12 mouse cellular contexts compared by ENCODE assay signal in the genomic region with DNA sequence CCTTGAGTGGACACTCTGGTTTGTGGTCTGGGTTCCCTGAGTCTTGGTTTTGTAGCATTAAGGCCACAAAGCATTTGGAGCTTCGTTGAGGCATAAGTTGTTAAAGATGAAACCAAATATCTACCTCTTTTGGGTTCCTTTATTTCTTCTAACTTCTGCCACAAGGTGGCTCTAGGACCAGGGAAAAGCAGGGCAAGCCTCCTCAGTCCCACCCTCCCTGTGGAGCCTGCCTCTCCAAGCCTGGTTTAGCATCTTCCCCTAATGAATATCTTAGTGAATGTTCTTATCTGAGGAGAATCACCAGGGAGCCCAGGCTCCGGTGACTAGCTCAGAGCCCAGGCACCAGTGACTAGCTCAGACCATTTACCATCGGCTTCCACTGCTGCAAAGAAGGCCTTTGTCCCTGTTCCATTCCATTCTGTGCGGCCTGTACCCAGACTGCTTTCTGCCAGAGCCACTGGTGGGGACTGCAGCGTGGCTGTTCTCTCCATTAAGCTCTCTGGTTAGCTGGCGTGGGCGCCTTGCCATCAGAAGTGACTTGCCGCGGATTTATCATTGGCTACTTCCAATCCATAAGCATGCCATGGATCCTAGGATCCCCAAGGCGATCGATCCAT.
DNase-seq lines count a peak whose midpoint lies in the region; ATAC-seq and TF ChIP-seq lines count a peak whose summit lies in the region.
"Had no signal": no experiment of that assay in that cellular context is flagged by ENCODE, and none has a peak within 500 bp of the region (broad histone marks: within the 10 kb centered on the region; RNA-seq: fewer than 3 reads in every experiment).

No protein-coding gene starts in this region.

- no peak for TF ChIP-seq EP300 in liver, embryonic 14.5 days (IDR thresholded peaks at IDR 0.05; ENCODE audit: low read depth)

- H3K4me1 ChIP-seq in liver, embryonic 14.5 days (replicated peaks; ENCODE audit: control insufficient read depth in 2 of 2, insufficient read depth in 2 of 2, low read length in 1 of 2): no peaks in the 10 kb centered on the region
- H3K4me1 ChIP-seq in liver, embryonic 11.5 days (replicated peaks; ENCODE audit: control insufficient read depth, insufficient read depth, low read length): no peaks in the 10 kb centered on the region
- H3K4me1 ChIP-seq in forebrain, postnatal 0 days (ENCODE audit: insufficient read depth): peaks cover 4% of the 10 kb centered on the region; the same call in 1 of the 2 replicates
- peaks cover 21% of the 10 kb centered on the region for H3K4me1 ChIP-seq in neural tube, embryonic 15.5 days
- H3K4me1 ChIP-seq in heart, embryonic 11.5 days (ENCODE audit: control insufficient read depth, insufficient read depth, low read length): peaks cover 6% of the 10 kb centered on the region; the same call in 1 of the 2 replicates

- H3K27ac ChIP-seq in liver, embryonic 14.5 days: no peak overlapping the region
- no peak overlapping the region for H3K27ac ChIP-seq in liver, embryonic 11.5 days (ENCODE audit: low read depth, low read length)
- H3K27ac ChIP-seq in forebrain, postnatal 0 days (ENCODE audit: low read depth, low read length): no peak overlapping the region
- H3K27ac ChIP-seq in neural tube, embryonic 15.5 days (replicated peaks): peak overlapping the region; percentile 56
- no peak overlapping the region for H3K27ac ChIP-seq in heart, embryonic 11.5 days (ENCODE audit: low read depth, low read length)
- H3K27ac ChIP-seq: embryonic facial prominence, embryonic 12.5 days; heart, embryonic 15.5 days had no signal

- TF ChIP-seq CTCF in liver, embryonic 14.5 days (IDR thresholded peaks at IDR 0.05; ENCODE audit: low read depth): 0 out of 2 replicates have a peak, but pooled peaks have one; percentile 14
- peak; percentile 65 for TF ChIP-seq CTCF in forebrain, postnatal 0 days (IDR thresholded peaks at IDR 0.05; ENCODE audit: low read depth)

- no peaks in the 10 kb centered on the region for H3K9me3 ChIP-seq in liver, embryonic 14.5 days (ENCODE audit: control insufficient read depth, low read length)
- H3K9me3 ChIP-seq in liver, embryonic 11.5 days (ENCODE audit: control insufficient read depth, low read length): no peaks in the 10 kb centered on the region
- H3K9me3 ChIP-seq in forebrain, postnatal 0 days (ENCODE audit: low read length): no peaks in the 10 kb centered on the region
- no peaks in the 10 kb centered on the region for H3K9me3 ChIP-seq in neural tube, embryonic 15.5 days (replicated peaks)
- no peaks in the 10 kb centered on the region for H3K9me3 ChIP-seq in heart, embryonic 11.5 days (replicated peaks; ENCODE audit: control insufficient read depth, low read length)
- H3K9me3 ChIP-seq: embryonic facial prominence, embryonic 12.5 days; heart, embryonic 15.5 days had no signal

- H3K4me2 ChIP-seq in liver, embryonic 14.5 days (ENCODE audit: low read depth): no peak overlapping the region
- no peak overlapping the region for H3K4me2 ChIP-seq in liver, embryonic 11.5 days
- H3K4me2 ChIP-seq in forebrain, postnatal 0 days (ENCODE audit: low read depth): no peak overlapping the region
- H3K4me2 ChIP-seq in neural tube, embryonic 15.5 days: no peak overlapping the region
- no peak overlapping the region for H3K4me2 ChIP-seq in heart, embryonic 11.5 days
- H3K4me2 ChIP-seq: embryonic facial prominence, embryonic 12.5 days; heart, embryonic 15.5 days had no signal

- intact Hi-C loops in heart, postnatal 10 days (cut with DNase I): no loop called here

- no peak overlapping the region for H3K4me3 ChIP-seq in liver, embryonic 14.5 days (ENCODE audit: insufficient read depth in 1 of 2, low read depth in 2 of 2, low read length in 2 of 2)
- H3K4me3 ChIP-seq in liver, embryonic 11.5 days (ENCODE audit: low read depth, low read length): no peak overlapping the region
- H3K4me3 ChIP-seq in forebrain, postnatal 0 days (ENCODE audit: low read depth, low read length): no peak overlapping the region
- no peak overlapping the region for H3K4me3 ChIP-seq in neural tube, embryonic 15.5 days (replicated peaks)
- H3K4me3 ChIP-seq in heart, embryonic 11.5 days (ENCODE audit: low read depth, low read length): no peak overlapping the region
- H3K4me3 ChIP-seq: embryonic facial prominence, embryonic 12.5 days; heart, embryonic 15.5 days had no signal

- H3K9ac ChIP-seq in liver, embryonic 14.5 days (replicated peaks): no peak overlapping the region
- H3K9ac ChIP-seq in liver, embryonic 11.5 days (ENCODE audit: low read depth, low read length): no peak overlapping the region
- no peak overlapping the region for H3K9ac ChIP-seq in forebrain, postnatal 0 days
- 0 out of 2 replicates have a peak overlapping the region, but pooled peaks have one; percentile 2 for H3K9ac ChIP-seq in neural tube, embryonic 15.5 days (replicated peaks)
- H3K9ac ChIP-seq in heart, embryonic 11.5 days (ENCODE audit: low read depth, low read length): no peak overlapping the region
- H3K9ac ChIP-seq: embryonic facial prominence, embryonic 12.5 days; heart, embryonic 15.5 days had no signal

- 75% methylated on average over 11 of the region's 11 CpGs for WGBS in liver, embryonic 14.5 days (ENCODE audit: insufficient replicate concordance)
- 78% methylated on average over 11 of the region's 11 CpGs for WGBS in liver, embryonic 11.5 days
- WGBS in forebrain, postnatal 0 days: 71% methylated on average over 11 of the region's 11 CpGs
- 73% methylated on average over 11 of the region's 11 CpGs for WGBS in neural tube, embryonic 15.5 days
- 71% methylated on average over 11 of the region's 11 CpGs for WGBS in heart, embryonic 11.5 days (ENCODE audit: insufficient replicate concordance)

- H3K27me3 ChIP-seq in liver, embryonic 14.5 days (ENCODE audit: control insufficient read depth, insufficient read depth, low read length): no peaks in the 10 kb centered on the region
- H3K27me3 ChIP-seq in liver, embryonic 11.5 days (replicated peaks; ENCODE audit: control insufficient read depth, insufficient read depth, low read length): no peaks in the 10 kb centered on the region
- H3K27me3 ChIP-seq in forebrain, postnatal 0 days (ENCODE audit: insufficient read depth, low read length): no peaks in the 10 kb centered on the region
- no peaks in the 10 kb centered on the region for H3K27me3 ChIP-seq in neural tube, embryonic 15.5 days (replicated peaks)
- no peaks in the 10 kb centered on the region for H3K27me3 ChIP-seq in heart, embryonic 11.5 days (ENCODE audit: control insufficient read depth, insufficient read depth, low read length)
- H3K27me3 ChIP-seq: embryonic facial prominence, embryonic 12.5 days; heart, embryonic 15.5 days had no signal

- H3K36me3 ChIP-seq in liver, embryonic 14.5 days (replicated peaks; ENCODE audit: control insufficient read depth, insufficient read depth, low read depth): no peaks in the 10 kb centered on the region
- peaks cover 7% of the 10 kb centered on the region; the same call in 1 of the 2 replicates for H3K36me3 ChIP-seq in liver, embryonic 11.5 days (ENCODE audit: control insufficient read depth, insufficient read depth, low read length)
- peaks cover 26% of the 10 kb centered on the region for H3K36me3 ChIP-seq in forebrain, postnatal 0 days (ENCODE audit: insufficient read depth)
- peaks cover 27% of the 10 kb centered on the region for H3K36me3 ChIP-seq in neural tube, embryonic 15.5 days
- H3K36me3 ChIP-seq in heart, embryonic 11.5 days (ENCODE audit: control insufficient read depth, insufficient read depth, low read length): peaks cover 2% of the 10 kb centered on the region; the same call in 1 of the 2 replicates

- ATAC-seq in liver, embryonic 14.5 days (ENCODE audit: insufficient read depth): no peak
- ATAC-seq in liver, embryonic 11.5 days (replicated peaks; ENCODE audit: low FRiP score): no peak
- peak; percentile 80 for ATAC-seq in forebrain, postnatal 0 days
- ATAC-seq in neural tube, embryonic 15.5 days (ENCODE audit: low FRiP score): no peak; the same call in 1 of the 2 replicates
- ATAC-seq in heart, embryonic 11.5 days (replicated peaks; ENCODE audit: insufficient number of reproducible peaks, low FRiP score, low TSS enrichment): no peak

- peak; percentile 31 for DNase-seq in embryo, embryonic 11 days
- DNase-seq in embryo, embryonic 10.5 days (ENCODE audit: low spot score): no peak
- DNase-seq in liver, embryonic 14.5 days (ENCODE audit: low read depth in 3 of 3, low spot score in 3 of 3): no peak
- no peak for DNase-seq in liver, embryonic 11.5 days (ENCODE audit: low spot score)
- peak; percentile 64 for DNase-seq in forebrain, postnatal 0 days
- DNase-seq in heart, postnatal 10 days: no peak
- DNase-seq: layer of hippocampus, adult 9-11 months; lung, postnatal 10 days had no signal

Comparison
In these comparisons a context has a peak if more than half of its experiments do, and no peak if none do; other contexts are left out.
1. DNase-seq: peak in embryo, embryonic 11 days (single experiment) and forebrain, postnatal 0 days (single experiment); none in embryo, embryonic 10.5 days (single experiment), liver, embryonic 14.5 days (0 of 3), liver, embryonic 11.5 days (single experiment) and heart, postnatal 10 days (0 of 2).